ENCODE assay signal across 8 mouse cellular contexts in the genomic region with DNA sequence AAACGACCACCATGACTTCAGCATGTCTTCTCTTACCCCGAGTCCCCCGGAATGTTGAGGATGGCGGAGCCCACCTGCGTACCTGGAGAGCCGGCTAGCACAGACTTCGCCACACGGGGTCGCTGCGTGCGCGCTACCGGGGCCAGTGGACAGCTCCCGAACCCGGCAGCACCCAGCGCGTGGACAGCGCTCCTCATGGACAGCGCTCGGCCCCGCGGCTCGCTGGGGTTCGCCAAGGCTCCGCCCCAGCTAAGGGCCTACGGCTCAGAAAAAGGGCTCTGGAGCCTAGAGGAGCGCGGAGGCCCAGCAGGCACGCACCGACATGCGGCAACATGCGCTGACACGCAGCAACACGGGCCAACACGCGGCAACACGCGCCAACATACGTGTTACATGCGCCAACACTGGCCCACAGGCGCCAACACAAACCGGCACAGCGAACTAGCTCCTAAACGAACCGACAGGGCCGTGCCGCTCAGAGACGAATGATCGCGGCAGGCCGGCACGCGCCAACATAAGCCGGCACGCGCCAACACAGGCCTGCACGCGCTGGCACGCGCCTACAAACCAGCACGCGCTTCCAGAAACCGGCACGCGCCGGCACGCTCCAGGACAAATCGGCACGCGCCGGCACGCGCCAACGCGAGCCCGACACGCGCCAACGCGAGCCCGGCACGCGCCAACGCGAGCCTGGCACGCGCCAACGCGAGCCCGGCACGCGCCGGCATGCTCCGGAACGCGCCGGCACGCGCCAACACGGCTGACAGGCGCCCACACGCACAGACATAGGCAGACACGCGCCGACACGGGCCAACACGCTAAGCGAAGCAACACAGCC. TPM values are rescaled to one million over a fixed set of nuclear protein-coding genes. Genes with fewer than 3 reads are reported as not detected.
A peak's percentile ranks its signal among the peaks of the same experiment; 100 is the strongest.
DNase-seq lines count a peak whose midpoint lies in the region; ATAC-seq and TF ChIP-seq lines count a peak whose summit lies in the region.

No protein-coding gene starts in this region.

- peak overlapping the region; percentile 58 for H3K27ac ChIP-seq in cerebellum, adult 2 months (ENCODE audit: insufficient read depth, low read length)
- peak overlapping the region; percentile 83 for H3K27ac ChIP-seq in layer of hippocampus, adult 2 months
- H3K27ac ChIP-seq in liver, embryonic 16.5 days (ENCODE audit: low read length): no peak overlapping the region
- peak overlapping the region; percentile 70 for H3K27ac ChIP-seq in neural tube, embryonic 14.5 days (ENCODE audit: low read depth, low read length)

- no peaks in the 10 kb centered on the region for H3K36me3 ChIP-seq in G1E (replicated peaks)
- H3K36me3 ChIP-seq in liver, embryonic 16.5 days (ENCODE audit: control insufficient read depth, insufficient read depth): peaks cover 17% of the 10 kb centered on the region
- no peaks in the 10 kb centered on the region for H3K36me3 ChIP-seq in neural tube, embryonic 14.5 days (ENCODE audit: control insufficient read depth, insufficient read depth, low read length)

- H3K4me3 ChIP-seq in G1E (ENCODE audit: low read depth, low read length): peak overlapping the region; percentile 37; the same call in 1 of the 2 replicates
- peak overlapping the region; percentile 64 for H3K4me3 ChIP-seq in cerebellum, adult 2 months (replicated peaks; ENCODE audit: insufficient read depth, low read depth, low read length)
- H3K4me3 ChIP-seq in layer of hippocampus, adult 2 months: peak overlapping the region; percentile 47
- H3K4me3 ChIP-seq in liver, embryonic 16.5 days (ENCODE audit: low read depth, low read length): no peak overlapping the region
- H3K4me3 ChIP-seq in neural tube, embryonic 14.5 days (ENCODE audit: low read depth, low read length): peak overlapping the region; percentile 35

- no peak overlapping the region for H3K9ac ChIP-seq in liver, embryonic 16.5 days (ENCODE audit: low read depth, low read length)
- H3K9ac ChIP-seq in neural tube, embryonic 14.5 days (replicated peaks; ENCODE audit: low read depth, low read length): peak overlapping the region; percentile 47

- 69% methylated on average over 108 of the region's 108 CpGs for WGBS in cerebellum, adult 2 months
- 48% methylated on average over 108 of the region's 108 CpGs for WGBS in liver, embryonic 16.5 days (ENCODE audit: insufficient replicate concordance)
- WGBS in neural tube, embryonic 14.5 days: 55% methylated on average over 108 of the region's 108 CpGs

- H3K4me2 ChIP-seq in liver, embryonic 16.5 days (ENCODE audit: low read depth, low read length): peak overlapping the region; percentile 24; the same call in 1 of the 2 replicates
- peak overlapping the region; percentile 48 for H3K4me2 ChIP-seq in neural tube, embryonic 14.5 days (ENCODE audit: low read depth, low read length)

- peak; percentile 24; the same call in 1 of the 2 replicates for TF ChIP-seq POLR2A in cerebellum, adult 2 months (IDR thresholded peaks at IDR 0.05; ENCODE audit: borderline replicate concordance, insufficient read depth, low read length)

- no peak for TF ChIP-seq CTCF in G1E (IDR thresholded peaks at IDR 0.05; ENCODE audit: low read depth, low read length)
- peak; percentile 66 for TF ChIP-seq CTCF in cerebellum, adult 2 months (IDR thresholded peaks at IDR 0.05; ENCODE audit: borderline replicate concordance, insufficient read depth, low read depth, low read length)
- TF ChIP-seq CTCF in layer of hippocampus, adult 2 months (conservative IDR thresholded peaks at IDR 0.05): peak; percentile 82

- ATAC-seq in G1E (ENCODE audit: extremely low read depth, insufficient number of reproducible peaks, low FRiP score, poor library complexity, severe bottlenecking): no peak
- peak; percentile 75 for ATAC-seq in frontal cortex, adult (ENCODE audit: low TSS enrichment)
- ATAC-seq in liver, embryonic 16.5 days (ENCODE audit: low read depth): peak; percentile 78
- ATAC-seq in neural tube, embryonic 14.5 days (ENCODE audit: low read depth): peak; percentile 95

- no peak for DNase-seq in G1E (ENCODE audit: low spot score)
- DNase-seq in cerebellum, adult 2 months: peak; percentile 87 to 88
- DNase-seq in heart, postnatal 4 days: peak; percentile 87
- DNase-seq in layer of hippocampus, adult 2 months (ENCODE audit: low spot score in 2 of 2): peak; percentile 53 to 76
- DNase-seq in thymus, postnatal 4 days: peak; percentile 71

- no peaks in the 10 kb centered on the region for H3K4me1 ChIP-seq in G1E (ENCODE audit: insufficient read depth, low read depth, low read length)
- H3K4me1 ChIP-seq in cerebellum, adult 2 months (ENCODE audit: control insufficient read depth, insufficient read depth, low read length): no peaks in the 10 kb centered on the region
- no peaks in the 10 kb centered on the region; the same call in 1 of the 2 replicates for H3K4me1 ChIP-seq in liver, embryonic 16.5 days (ENCODE audit: control insufficient read depth, low read depth, low read length)
- H3K4me1 ChIP-seq in neural tube, embryonic 14.5 days (ENCODE audit: control insufficient read depth, insufficient read depth, low read length): no peaks in the 10 kb centered on the region

- H3K9me3 ChIP-seq in G1E (replicated peaks): peaks cover 16% of the 10 kb centered on the region
- peaks cover 11% of the 10 kb centered on the region for H3K9me3 ChIP-seq in liver, embryonic 16.5 days (replicated peaks; ENCODE audit: control insufficient read depth, low read length)
- peaks cover 11% of the 10 kb centered on the region for H3K9me3 ChIP-seq in neural tube, embryonic 14.5 days (ENCODE audit: control insufficient read depth, low read length)

- peaks cover 4% of the 10 kb centered on the region; the same call in 1 of the 2 replicates for H3K27me3 ChIP-seq in G1E (ENCODE audit: insufficient read depth, low read length)
- H3K27me3 ChIP-seq in cerebellum, adult 2 months (ENCODE audit: control insufficient read depth, insufficient read depth, low read length): no peaks in the 10 kb centered on the region
- peaks cover 62% of the 10 kb centered on the region for H3K27me3 ChIP-seq in liver, embryonic 16.5 days (ENCODE audit: control insufficient read depth, insufficient read depth, low read depth, low read length)
- peaks cover 29% of the 10 kb centered on the region for H3K27me3 ChIP-seq in neural tube, embryonic 14.5 days (ENCODE audit: control insufficient read depth, insufficient read depth, low read length)

RNA-seq across cellular contexts. Expression of gene Grb10, which starts 12.5 kb away (rescaled TPM):
- total RNA-seq in G1E (2014; fragmentation: Nextera tagmentation) (0.30 TPM in 1 of 2 replicates, not detected in the other), G1E (2017) (0.29 and 0.33 TPM in 2 replicates)
- polyA plus RNA-seq in G1E (2012): 0.08 TPM in 1 of 2 replicates, not detected in the other
- 34.9 and 35.7 TPM in 2 replicates for polyA plus RNA-seq in cerebellum, adult 2 months (2012; rRNA removed)
- 100 to 1,000 TPM; 356 to 401 TPM for total RNA-seq in heart, postnatal 4 days (2021)
- 10 to 100 TPM; 25.0 TPM for total RNA-seq in layer of hippocampus, adult 2 months (2021)
- 209 and 240 TPM in 2 replicates for polyA plus RNA-seq in liver, embryonic 16.5 days (2015; fragmentation: Nextera tagmentation; extraction: Ambion mirVana)
- polyA plus RNA-seq in neural tube, embryonic 14.5 days (2014; fragmentation: Nextera tagmentation; extraction: Ambion mirVana): 39.4 and 41.2 TPM in 2 replicates

Comparison
In these comparisons a context has a peak if more than half of its experiments do, and no peak if none do; other contexts are left out.
1. RNA of gene Grb10, which starts 12.5 kb away (polyA plus RNA-seq): 209 to 240 TPM in liver, embryonic 16.5 days, 39.4 to 41.2 TPM in neural tube, embryonic 14.5 days and 34.9 to 35.7 TPM in cerebellum, adult 2 months; 0.08 TPM in G1E; every median in the first group is over 10 times any median in the second.